Mouse (Mus musculus): ENCODE data around the gene Zfp408. TPM values are rescaled to one million over a fixed set of nuclear protein-coding genes. Genes with fewer than 3 reads are reported as not detected.
"Not testable (repeated sequence)": the region's sequence is repeated elsewhere in the genome, so short reads cannot be mapped to it uniquely, and the experiment has no call there.

The Zfp408 gene
- polyA plus RNA-seq, 1 experiment = 8.4 TPM

- 93% methylated on average over 5 of the region's 5 CpGs for WGBS
- H3K36me3 ChIP-seq (ENCODE audit: control insufficient read depth, insufficient read depth, low read length) = peaks cover 7% of the 10 kb centered on the region
Measured at GRCm38 (mm10) chr2:91622356-91622755, 27.2 kb downstream of the Zfp408 start.

GRCm38 (mm10) chr2:91609370-91609769 is 40.2 kb downstream of the Zfp408 start:
- DNase-seq; H3K27me3 ChIP-seq (replicated peaks; ENCODE audit: control insufficient read depth, insufficient read depth, low read length); H3K27ac ChIP-seq (ENCODE audit: insufficient read depth, low read depth, low read length); H3K4me1 ChIP-seq (ENCODE audit: control insufficient read depth, insufficient read depth, low read length); H3K4me3 ChIP-seq (ENCODE audit: insufficient read depth, low read depth, low read length); H3K36me3 ChIP-seq (ENCODE audit: control insufficient read depth, insufficient read depth, low read length): not testable (repeated sequence)

More at GRCm38 (mm10) chr2:91622356-91622755, 27.2 kb downstream of the Zfp408 start:
- DNase-seq = no peak
- Histone ChIP-seq H3K27ac (ENCODE audit: insufficient read depth, low read depth, low read length) (no peak overlapping the region), H3K27me3 (replicated peaks; ENCODE audit: control insufficient read depth, insufficient read depth, low read length) (no peaks in the 10 kb centered on the region), H3K4me3 (ENCODE audit: insufficient read depth, low read depth, low read length) (no peak overlapping the region), H3K4me1 (ENCODE audit: control insufficient read depth, insufficient read depth, low read length) (no peaks in the 10 kb centered on the region)
- no peak for TF ChIP-seq CTCF (conservative IDR thresholded peaks at IDR 0.05; ENCODE audit: insufficient read depth, insufficient read length, low read depth, low read length)
- TF ChIP-seq POLR2A (IDR thresholded peaks at IDR 0.05; ENCODE audit: low read depth, low read length) = no peak

- peak; percentile 7 for DNase-seq
- WGBS = 92% methylated on average over 4 of the region's 4 CpGs
- Histone ChIP-seq H3K27me3 (replicated peaks; ENCODE audit: control insufficient read depth, insufficient read depth, low read length) (no peaks in the 10 kb centered on the region), H3K4me1 (ENCODE audit: control insufficient read depth, insufficient read depth, low read length) (no peaks in the 10 kb centered on the region), H3K36me3 (ENCODE audit: control insufficient read depth, insufficient read depth, low read length) (peaks cover 5% of the 10 kb centered on the region), H3K27ac (ENCODE audit: insufficient read depth, low read depth, low read length) (no peak overlapping the region), H3K4me3 (ENCODE audit: insufficient read depth, low read depth, low read length) (no peak overlapping the region)
- TF ChIP-seq POLR2A (IDR thresholded peaks at IDR 0.05; ENCODE audit: low read depth, low read length) = no peak
- no peak for TF ChIP-seq CTCF (conservative IDR thresholded peaks at IDR 0.05; ENCODE audit: insufficient read depth, insufficient read length, low read depth, low read length)
Measured at GRCm38 (mm10) chr2:91602389-91602788, 47.2 kb downstream of the Zfp408 start.

- no peak for DNase-seq
- no peak overlapping the region for H3K4me3 ChIP-seq (ENCODE audit: insufficient read depth, low read depth, low read length)
- H3K4me1 ChIP-seq (ENCODE audit: control insufficient read depth, insufficient read depth, low read length) = no peaks in the 10 kb centered on the region
- peaks cover 13% of the 10 kb centered on the region for H3K36me3 ChIP-seq (ENCODE audit: control insufficient read depth, insufficient read depth, low read length)
- TF ChIP-seq CTCF (conservative IDR thresholded peaks at IDR 0.05; ENCODE audit: insufficient read depth, insufficient read length, low read depth, low read length) (no peak), POLR2A (IDR thresholded peaks at IDR 0.05; ENCODE audit: low read depth, low read length) (no peak)
- no peaks in the 10 kb centered on the region for H3K27me3 ChIP-seq (replicated peaks; ENCODE audit: control insufficient read depth, insufficient read depth, low read length)
- 97% methylated on average over 4 of the region's 4 CpGs for WGBS
- no peak overlapping the region for H3K27ac ChIP-seq (ENCODE audit: insufficient read depth, low read depth, low read length)
Measured at GRCm38 (mm10) chr2:91600475-91600874, 49.1 kb downstream of the Zfp408 start.

Other genes with a start within 250 kb of the Zfp408 start
- gene 1110051M20Rik, start 205.1 kb downstream of the Zfp408 start, polyA plus RNA-seq (2012; rRNA removed) = 35.0 and 36.7 TPM in 2 replicates
- 8.6 and 10.3 TPM in 2 replicates for gene Lrp4, start 192.3 kb downstream of the Zfp408 start, polyA plus RNA-seq (2012; rRNA removed)
- gene Ckap5, start 123.0 kb downstream of the Zfp408 start, polyA plus RNA-seq (2012; rRNA removed) = 4.9 and 5.9 TPM in 2 replicates
- gene F2, start 13.4 kb downstream of the Zfp408 start, polyA plus RNA-seq (2012; rRNA removed) = 0.06 and 0.18 TPM in 2 replicates
- gene Arhgap1, start 69 bp upstream of the Zfp408 start, polyA plus RNA-seq (2012; rRNA removed) = 90.2 and 91.6 TPM in 2 replicates
- 32.5 and 34.2 TPM in 2 replicates for gene Atg13, start 60.8 kb upstream of the Zfp408 start, polyA plus RNA-seq (2012; rRNA removed)
- gene Harbi1, start 61.1 kb upstream of the Zfp408 start, polyA plus RNA-seq (2012; rRNA removed) = 4.6 and 6.1 TPM in 2 replicates
- 34.5 and 35.3 TPM in 2 replicates for gene Ambra1, start 80.3 kb upstream of the Zfp408 start, polyA plus RNA-seq (2012; rRNA removed)